Mouse (Mus musculus) cerebellum, adult 2 months (tissue): ENCODE data around the gene Map4. TPM values are rescaled to one million over a fixed set of nuclear protein-coding genes. Genes with fewer than 3 reads are reported as not detected.
"Not testable (repeated sequence)": the region's sequence is repeated elsewhere in the genome, so short reads cannot be mapped to it uniquely, and the experiment has no call there.

Experiments
- DNase-seq, 2 experiments: peaks; one replicate each; pipeline ENCODE4 v3.0.0; 2021
- H3K27ac ChIP-seq: fragments of 200-500 bp; 2 replicates; pipeline ENCODE4 v1.5.1; 2012; ENCODE audit warnings: low read length, control low read depth, inconsistent platforms; ENCODE audit not compliant: insufficient read depth
- H3K27me3 ChIP-seq: fragments of 200-500 bp; 2 replicates; pipeline ENCODE4 v1.6.1; 2012; ENCODE audit warnings: inconsistent platforms, mild to moderate bottlenecking, low read length, moderate library complexity; ENCODE audit not compliant: control insufficient read depth, insufficient read depth
- H3K4me1 ChIP-seq: fragments of 200-500 bp; 2 replicates; pipeline ENCODE4 v1.6.1; 2011; ENCODE audit warnings: low read length; ENCODE audit not compliant: control insufficient read depth, insufficient read depth
- H3K4me3 ChIP-seq: fragments of 200-500 bp; replicated peaks from 2 replicates; pipeline ENCODE3; 2011; ENCODE audit warnings: mild to moderate bottlenecking, low read depth, low read length, control low read depth; ENCODE audit not compliant: insufficient read depth
- CTCF ChIP-seq: fragments of 200-500 bp; IDR thresholded peaks from 2 replicates; pipeline ENCODE4 v1.5.1; 2011; ENCODE audit warnings: low read depth, mild to moderate bottlenecking, control low read depth, low read length, moderate library complexity, borderline replicate concordance; ENCODE audit not compliant: insufficient read depth
- POLR2A ChIP-seq: fragments of 200-500 bp; IDR thresholded peaks from 2 replicates; pipeline ENCODE4 v1.6.1; 2011; ENCODE audit warnings: low read length, control low read depth, borderline replicate concordance; ENCODE audit not compliant: insufficient read depth
- WGBS: fragments of 180-500 bp; shearing (Covaris S2); methylation state at CpG from one replicate; pipeline ENCODE4 v1.1.7; 2018; 5-methylcytosine and 5-hydroxymethylcytosine counted together
- polyA plus RNA-seq: library from polyadenylated mRNA; depleted of rRNA; stranded (reverse); fragments of >200 nt; gene quantifications from 2 replicates; pipeline ENCODE4 v1.2.3, GENCODE M21; 2012

The Map4 gene
- polyA plus RNA-seq, 1 experiment = 576 TPM

DNA sequence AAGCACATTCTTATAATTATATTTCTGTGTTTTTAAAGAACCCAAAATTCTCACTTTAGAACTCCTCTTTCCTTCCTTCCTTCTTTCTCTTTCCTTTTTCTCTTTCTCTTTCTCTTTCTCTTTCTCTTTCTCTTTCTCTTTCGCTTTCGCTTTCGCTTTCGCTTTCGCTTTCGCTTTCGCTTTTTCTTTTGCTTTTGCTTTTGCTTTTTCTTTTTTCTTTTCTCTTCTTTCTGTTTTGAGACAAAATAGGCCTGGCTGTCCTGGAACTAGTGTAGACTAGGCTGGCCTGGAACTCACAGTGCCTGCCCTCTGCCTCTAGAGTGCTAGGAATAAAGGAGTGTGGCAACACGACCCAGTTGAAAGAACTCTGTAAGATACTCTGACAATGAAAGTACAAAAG, 22.3 kb downstream of the Map4 start:
- 94% methylated on average over 8 of the region's 8 CpGs for WGBS
- no peak for TF ChIP-seq CTCF
- TF ChIP-seq POLR2A = no peak
- DNase-seq = no peak
- Histone ChIP-seq H3K4me1 (no peaks in the 10 kb centered on the region), H3K27ac (no peak overlapping the region), H3K4me3 (no peak overlapping the region), H3K27me3 (no peaks in the 10 kb centered on the region)

- DNase-seq = no peak
- Histone ChIP-seq H3K4me1 (no peaks in the 10 kb centered on the region), H3K27me3 (no peaks in the 10 kb centered on the region), H3K4me3 (no peak overlapping the region), H3K27ac (no peak overlapping the region)
- TF ChIP-seq POLR2A (no peak), CTCF (no peak)
Measured at GRCm38 (mm10) chr9:109954631-109955030, 23.4 kb downstream of the Map4 start.

GRCm38 (mm10) chr9:109959456-109960150, 28.3 kb downstream of the Map4 start:
- H3K27me3 ChIP-seq = no peaks in the 10 kb centered on the region
- TF ChIP-seq POLR2A = no peak
- no peak for TF ChIP-seq CTCF
- WGBS = 65% methylated on average over 5 of the region's 5 CpGs
- no peak for DNase-seq
- H3K27ac ChIP-seq = no peak overlapping the region
- H3K4me3 ChIP-seq = no peak overlapping the region
- H3K4me1 ChIP-seq = no peaks in the 10 kb centered on the region

- TF ChIP-seq POLR2A (no peak), CTCF (no peak)
- WGBS = 93% methylated on average over 4 of the region's 4 CpGs
- no peak overlapping the region for H3K4me3 ChIP-seq
- H3K27ac ChIP-seq = no peak overlapping the region
- H3K4me1 ChIP-seq = no peaks in the 10 kb centered on the region
- no peaks in the 10 kb centered on the region for H3K27me3 ChIP-seq
- no peak for DNase-seq
Measured at GRCm38 (mm10) chr9:109960593-109960992, 29.3 kb downstream of the Map4 start.

GRCm38 (mm10) chr9:109964761-109965160, 33.5 kb downstream of the Map4 start:
- H3K4me3 ChIP-seq = no peak overlapping the region
- H3K27me3 ChIP-seq = no peaks in the 10 kb centered on the region
- no peak for DNase-seq
- TF ChIP-seq POLR2A (no peak), CTCF (no peak)
- no peak overlapping the region for H3K27ac ChIP-seq
- H3K4me1 ChIP-seq = peaks cover under 1% of the 10 kb centered on the region; the same call in 1 of the 2 replicates

DNA sequence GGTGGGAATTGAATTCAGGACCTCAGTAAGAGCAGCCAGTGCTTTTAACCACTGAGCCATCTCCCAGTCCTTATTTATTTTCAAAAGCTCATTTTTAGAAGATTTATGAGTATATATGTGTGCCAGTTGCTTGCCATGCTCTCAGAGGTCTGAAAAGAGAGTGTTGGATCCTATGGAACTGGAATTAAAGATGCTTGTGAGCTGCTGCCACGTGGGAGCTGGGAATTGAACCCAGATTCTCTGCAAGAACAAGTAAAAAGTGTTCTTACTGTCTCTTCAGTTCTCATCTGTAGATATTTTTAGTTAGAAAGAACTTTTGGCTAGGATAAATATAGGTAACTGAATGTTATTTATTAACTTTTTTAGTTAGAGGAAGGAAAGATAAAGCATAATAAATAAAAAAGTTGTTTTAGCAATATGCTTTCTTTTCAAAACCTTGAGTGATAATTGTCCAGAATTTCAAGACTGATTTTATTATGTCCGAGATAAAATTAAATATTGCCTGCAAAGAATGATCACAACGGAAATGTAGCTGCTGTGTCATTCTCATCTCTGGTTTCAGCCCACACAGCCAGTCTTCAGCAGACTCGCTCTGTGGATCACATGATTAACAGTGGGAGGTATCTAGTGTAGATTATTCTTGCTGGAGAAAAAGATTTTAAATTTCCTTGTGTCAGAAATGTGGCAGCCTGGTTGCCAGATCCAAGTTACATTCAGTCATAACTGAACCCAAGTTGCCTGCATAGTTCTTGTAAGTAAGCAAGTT, 37.3 kb downstream of the Map4 start:
- TF ChIP-seq CTCF (no peak), POLR2A (no peak)
- no peak overlapping the region for H3K4me3 ChIP-seq
- no peak for DNase-seq
- no peak overlapping the region; the same call in 1 of the 2 replicates for H3K27ac ChIP-seq
- peaks cover 2% of the 10 kb centered on the region; the same call in 1 of the 2 replicates for H3K4me1 ChIP-seq
- H3K27me3 ChIP-seq = no peaks in the 10 kb centered on the region
- WGBS = 54% methylated on average over 4 of the region's 4 CpGs

GRCm38 (mm10) chr9:109969181-109969580, 37.9 kb downstream of the Map4 start:
- Histone ChIP-seq H3K27ac (no peak overlapping the region), H3K4me3 (no peak overlapping the region), H3K27me3 (no peaks in the 10 kb centered on the region), H3K4me1 (peaks cover 2% of the 10 kb centered on the region; the same call in 1 of the 2 replicates)
- TF ChIP-seq CTCF (no peak), POLR2A (no peak)
- WGBS = 74% methylated on average over 3 of the region's 3 CpGs
- no peak for DNase-seq

- Histone ChIP-seq H3K27ac (peak overlapping the region; percentile 13; the same call in 1 of the 2 replicates), H3K4me1 (peaks cover 2% of the 10 kb centered on the region; the same call in 1 of the 2 replicates), H3K4me3 (no peak overlapping the region), H3K27me3 (no peaks in the 10 kb centered on the region)
- TF ChIP-seq CTCF (no peak), POLR2A (no peak)
- 76% methylated on average over 4 of the region's 4 CpGs for WGBS
- DNase-seq = no peak
Measured at GRCm38 (mm10) chr9:109969792-109970336, 38.6 kb downstream of the Map4 start.

DNA sequence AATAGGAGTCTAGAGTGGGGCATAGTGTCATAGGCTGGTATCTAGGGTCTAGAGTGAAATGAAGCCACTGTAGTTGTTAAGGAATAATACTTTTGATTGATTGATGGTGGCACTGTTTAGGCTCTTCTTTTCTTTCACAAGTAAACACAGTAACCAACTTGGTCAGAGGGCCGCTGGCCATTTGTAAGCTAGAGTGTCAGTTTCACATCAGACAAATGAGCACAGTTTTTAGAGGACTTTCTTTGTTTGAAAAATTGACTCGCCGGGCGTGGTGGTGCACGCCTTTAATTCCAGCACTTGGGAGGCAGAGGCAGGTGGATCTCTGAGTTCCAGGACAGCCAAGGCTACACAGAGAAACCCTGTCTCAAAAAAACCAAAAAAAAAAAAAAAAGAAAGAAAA, 40.5 kb downstream of the Map4 start:
- H3K4me3 ChIP-seq, H3K27ac ChIP-seq, H3K27me3 ChIP-seq, DNase-seq, H3K4me1 ChIP-seq: not testable (repeated sequence)
- WGBS = 94% methylated on average over 5 of the region's 5 CpGs

DNA sequence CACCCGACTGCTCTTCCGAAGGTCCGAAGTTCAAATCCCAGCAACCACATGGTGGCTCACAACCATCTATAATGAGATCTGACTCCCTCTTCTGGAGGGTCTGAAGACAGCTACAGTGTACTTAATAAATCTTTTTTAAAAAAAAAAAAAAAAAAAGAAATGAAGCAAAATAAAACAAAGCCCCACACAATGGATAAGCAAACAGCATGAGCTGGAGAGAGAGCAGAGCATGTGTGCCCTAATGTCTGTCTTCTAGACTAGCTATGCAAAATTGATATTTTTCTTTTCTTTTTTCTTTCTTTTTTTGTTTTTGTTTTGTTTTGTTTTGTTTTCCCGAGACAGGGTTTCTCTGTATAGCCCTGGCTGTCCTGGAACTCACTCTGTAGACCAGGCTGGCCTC, 49.0 kb downstream of the Map4 start:
- H3K27ac ChIP-seq, DNase-seq, H3K4me1 ChIP-seq, H3K27me3 ChIP-seq, H3K4me3 ChIP-seq: not testable (repeated sequence)
- 95% methylated on average over 4 of the region's 4 CpGs for WGBS
